Mouse (Mus musculus): ENCODE measurements around the gene Cox6b1. TPM values are rescaled to one million over a fixed set of nuclear protein-coding genes. Genes with fewer than 3 reads are reported as not detected.

The Cox6b1 gene
- polyA plus RNA-seq, 1 experiment from 2014 or later = 1,037 TPM

GRCm38 (mm10) chr7:30599933-30600353 lies 26.0 kb downstream of the Cox6b1 start:
- Histone ChIP-seq H3K36me3 (ENCODE audit: control insufficient read depth, insufficient read depth, low read length) (no peaks in the 10 kb centered on the region), H3K9me3 (replicated peaks; ENCODE audit: control insufficient read depth, low read length, poor library complexity, severe bottlenecking) (no peaks in the 10 kb centered on the region), H3K9ac (ENCODE audit: low read depth, low read length) (no peak overlapping the region), H3K27me3 (ENCODE audit: control insufficient read depth, insufficient read depth, low read depth, low read length) (no peaks in the 10 kb centered on the region), H3K4me3 (ENCODE audit: low read depth, low read length) (no peak overlapping the region), H3K4me1 (ENCODE audit: control insufficient read depth, insufficient read depth, low read length) (peaks cover 4% of the 10 kb centered on the region; the same call in 1 of the 2 replicates), H3K27ac (ENCODE audit: low read length) (no peak overlapping the region), H3K4me2 (ENCODE audit: low read length) (peak overlapping the region; percentile 32)
- peak; percentile 98 for ATAC-seq
- WGBS = under 1% methylated on average over 16 of the region's 16 CpGs

DNA sequence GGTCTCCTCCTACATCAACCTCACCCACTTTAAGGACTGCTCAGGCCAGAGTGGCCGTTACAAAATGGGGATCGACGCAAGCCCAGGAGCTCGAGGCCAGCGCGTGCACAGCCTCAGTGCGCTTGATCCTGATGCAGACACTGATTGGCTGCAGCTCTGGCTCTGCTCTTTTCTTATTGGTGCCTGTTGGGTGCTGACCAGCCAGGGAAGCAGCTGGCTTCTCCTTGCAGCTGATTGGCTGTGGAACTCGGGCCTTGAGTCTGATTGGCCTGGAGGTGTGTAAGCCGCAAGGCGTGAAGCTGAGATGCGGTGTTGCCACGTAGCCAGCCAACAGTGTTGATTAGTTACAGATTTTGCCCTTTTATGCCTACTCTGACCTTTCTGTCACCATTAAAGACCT lies 27.2 kb downstream of the Cox6b1 start, which contains the start of gene Zbtb32:
Gene Zbtb32, minus strand, starts transcription at position 124 of the 400 bp plus-strand sequence.
- no peaks in the 10 kb centered on the region for H3K36me3 ChIP-seq (ENCODE audit: control insufficient read depth, insufficient read depth, low read length)
- H3K9me3 ChIP-seq (replicated peaks; ENCODE audit: control insufficient read depth, low read length, poor library complexity, severe bottlenecking) = no peaks in the 10 kb centered on the region
- no peak within 1 kb of the TSS for H3K9ac ChIP-seq (ENCODE audit: low read depth, low read length)
- no peak within 1 kb of the TSS for H3K27ac ChIP-seq (ENCODE audit: low read length)
- ATAC-seq = no peak
- H3K4me1 ChIP-seq (ENCODE audit: control insufficient read depth, insufficient read depth, low read length) = peaks cover 4% of the 10 kb centered on the region; the same call in 1 of the 2 replicates
- H3K27me3 ChIP-seq (ENCODE audit: control insufficient read depth, insufficient read depth, low read depth, low read length) = no peaks in the 10 kb centered on the region
- no peak within 1 kb of the TSS for H3K4me3 ChIP-seq (ENCODE audit: low read depth, low read length)
- peak within 1 kb of the TSS; percentile 32 for H3K4me2 ChIP-seq (ENCODE audit: low read length)
- WGBS = 95% methylated on average over 12 of the region's 12 CpGs

GRCm38 (mm10) chr7:30596811-30597210 lies 29.1 kb downstream of the Cox6b1 start:
- no peak for ATAC-seq
- no peaks in the 10 kb centered on the region for H3K27me3 ChIP-seq (ENCODE audit: control insufficient read depth, insufficient read depth, low read depth, low read length)
- H3K9ac ChIP-seq (ENCODE audit: low read depth, low read length) = no peak overlapping the region
- no peak overlapping the region for H3K4me3 ChIP-seq (ENCODE audit: low read depth, low read length)
- no peak overlapping the region for H3K4me2 ChIP-seq (ENCODE audit: low read length)
- WGBS = 69% methylated on average over 5 of the region's 5 CpGs
- H3K27ac ChIP-seq (ENCODE audit: low read length) = no peak overlapping the region
- no peaks in the 10 kb centered on the region for H3K36me3 ChIP-seq (ENCODE audit: control insufficient read depth, insufficient read depth, low read length)
- no peaks in the 10 kb centered on the region for H3K9me3 ChIP-seq (replicated peaks; ENCODE audit: control insufficient read depth, low read length, poor library complexity, severe bottlenecking)
- H3K4me1 ChIP-seq (ENCODE audit: control insufficient read depth, insufficient read depth, low read length) = peaks cover 4% of the 10 kb centered on the region; the same call in 1 of the 2 replicates

DNA sequence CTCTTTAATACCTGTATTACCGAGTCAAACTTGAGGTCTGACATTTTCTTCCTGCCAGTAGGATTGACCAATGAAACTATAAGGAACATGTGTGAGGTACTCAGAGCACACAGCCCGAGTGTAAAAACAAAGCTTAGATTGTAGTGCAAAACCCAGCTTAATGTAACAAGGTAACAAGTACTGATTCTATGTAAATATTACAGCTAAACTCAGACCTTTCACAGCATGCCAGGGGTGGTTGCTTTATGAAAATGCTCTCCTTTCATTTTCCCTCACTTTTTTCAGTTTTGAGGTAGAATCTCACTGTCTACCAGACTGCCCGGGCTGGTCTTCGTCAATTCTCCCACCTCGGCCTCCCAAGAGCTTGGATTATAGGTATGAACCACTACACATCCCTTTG lies 29.9 kb downstream of the Cox6b1 start:
- Histone ChIP-seq H3K27ac (ENCODE audit: low read length) (no peak overlapping the region), H3K27me3 (ENCODE audit: control insufficient read depth, insufficient read depth, low read depth, low read length) (no peaks in the 10 kb centered on the region), H3K9ac (ENCODE audit: low read depth, low read length) (no peak overlapping the region), H3K9me3 (replicated peaks; ENCODE audit: control insufficient read depth, low read length, poor library complexity, severe bottlenecking) (no peaks in the 10 kb centered on the region), H3K4me2 (ENCODE audit: low read length) (no peak overlapping the region), H3K4me3 (ENCODE audit: low read depth, low read length) (no peak overlapping the region), H3K4me1 (ENCODE audit: control insufficient read depth, insufficient read depth, low read length) (peaks cover 4% of the 10 kb centered on the region; the same call in 1 of the 2 replicates), H3K36me3 (ENCODE audit: control insufficient read depth, insufficient read depth, low read length) (no peaks in the 10 kb centered on the region)
- ATAC-seq = no peak
- WGBS = 86% methylated on average over 5 of the region's 5 CpGs

DNA sequence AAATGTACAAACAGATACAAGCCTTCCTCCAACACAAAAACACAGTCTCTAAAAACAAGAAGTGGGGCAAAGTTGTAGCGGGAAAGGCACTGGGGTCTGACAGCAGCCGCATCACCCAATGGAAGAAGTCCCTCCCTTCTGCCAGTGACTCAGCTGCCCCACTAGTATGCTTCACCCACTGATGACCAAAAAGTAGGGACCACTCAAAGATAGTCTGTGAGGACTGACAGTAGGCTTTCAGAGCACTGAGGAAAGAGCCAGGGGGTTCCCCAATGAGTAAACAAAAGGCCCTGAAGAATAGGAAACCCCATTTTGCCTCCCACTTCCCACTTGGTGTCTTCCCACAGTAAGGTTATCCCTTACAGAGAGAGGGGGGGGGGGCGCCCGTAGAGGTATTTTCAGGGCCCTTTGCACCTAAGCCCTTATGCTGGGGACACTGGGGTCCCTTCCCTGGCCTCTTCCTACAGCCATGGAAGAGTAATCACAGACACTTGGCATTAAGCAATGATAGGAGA lies 31.4 kb downstream of the Cox6b1 start:
- H3K4me2 ChIP-seq (ENCODE audit: low read length) = no peak overlapping the region
- no peaks in the 10 kb centered on the region for H3K36me3 ChIP-seq (ENCODE audit: control insufficient read depth, insufficient read depth, low read length)
- no peak overlapping the region for H3K27ac ChIP-seq (ENCODE audit: low read length)
- no peak overlapping the region for H3K4me3 ChIP-seq (ENCODE audit: low read depth, low read length)
- WGBS = 59% methylated on average over 4 of the region's 4 CpGs
- ATAC-seq = no peak
- H3K9me3 ChIP-seq (replicated peaks; ENCODE audit: control insufficient read depth, low read length, poor library complexity, severe bottlenecking) = no peaks in the 10 kb centered on the region
- H3K4me1 ChIP-seq (ENCODE audit: control insufficient read depth, insufficient read depth, low read length) = peaks cover 6% of the 10 kb centered on the region
- H3K27me3 ChIP-seq (ENCODE audit: control insufficient read depth, insufficient read depth, low read depth, low read length) = no peaks in the 10 kb centered on the region
- no peak overlapping the region for H3K9ac ChIP-seq (ENCODE audit: low read depth, low read length)

GRCm38 (mm10) chr7:30593579-30594509 lies 32.1 kb downstream of the Cox6b1 start:
- 65% methylated on average over 10 of the region's 10 CpGs for WGBS
- Histone ChIP-seq H3K4me1 (ENCODE audit: control insufficient read depth, insufficient read depth, low read length) (peaks cover 5% of the 10 kb centered on the region), H3K4me3 (ENCODE audit: low read depth, low read length) (no peak overlapping the region), H3K4me2 (ENCODE audit: low read length) (no peak overlapping the region), H3K9me3 (replicated peaks; ENCODE audit: control insufficient read depth, low read length, poor library complexity, severe bottlenecking) (no peaks in the 10 kb centered on the region), H3K36me3 (ENCODE audit: control insufficient read depth, insufficient read depth, low read length) (no peaks in the 10 kb centered on the region), H3K27ac (ENCODE audit: low read length) (no peak overlapping the region), H3K27me3 (ENCODE audit: control insufficient read depth, insufficient read depth, low read depth, low read length) (no peaks in the 10 kb centered on the region), H3K9ac (ENCODE audit: low read depth, low read length) (no peak overlapping the region)
- ATAC-seq = no peak

DNA sequence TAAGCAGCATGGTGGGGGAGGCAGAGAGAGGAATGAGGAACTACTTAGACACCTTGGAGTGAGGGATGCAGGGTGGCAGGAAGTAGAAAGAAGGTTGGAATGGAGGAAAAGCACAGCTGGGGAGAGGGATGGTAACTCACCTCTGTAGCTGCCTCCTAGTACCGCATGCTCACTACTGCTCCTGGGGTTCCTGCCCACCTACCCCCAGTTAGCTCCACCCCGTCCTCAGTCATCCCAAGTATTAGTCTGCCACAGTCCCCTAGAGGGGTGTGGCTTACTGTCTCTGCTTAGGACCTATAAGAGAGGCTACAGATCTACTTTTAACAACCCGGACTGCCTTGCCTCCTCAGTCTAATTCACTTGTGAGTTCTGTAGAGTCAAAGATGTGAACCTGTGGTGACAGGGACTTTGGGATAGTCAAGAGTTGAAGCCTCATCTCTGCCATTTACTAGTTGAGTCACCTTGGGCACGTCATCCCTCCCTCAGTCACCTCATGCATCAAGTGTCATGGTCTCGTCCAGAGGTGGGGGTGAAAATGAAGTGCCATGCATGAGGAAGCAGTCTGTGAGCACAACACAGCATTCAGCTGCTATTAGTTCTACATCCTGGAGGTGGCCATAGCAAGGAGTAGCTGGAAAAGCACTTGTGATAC lies 33.1 kb downstream of the Cox6b1 start:
- H3K4me3 ChIP-seq (ENCODE audit: low read depth, low read length) = no peak overlapping the region
- no peak overlapping the region for H3K4me2 ChIP-seq (ENCODE audit: low read length)
- H3K9ac ChIP-seq (ENCODE audit: low read depth, low read length) = no peak overlapping the region
- no peaks in the 10 kb centered on the region for H3K27me3 ChIP-seq (ENCODE audit: control insufficient read depth, insufficient read depth, low read depth, low read length)
- H3K27ac ChIP-seq (ENCODE audit: low read length) = no peak overlapping the region
- peaks cover 5% of the 10 kb centered on the region for H3K4me1 ChIP-seq (ENCODE audit: control insufficient read depth, insufficient read depth, low read length)
- no peaks in the 10 kb centered on the region for H3K36me3 ChIP-seq (ENCODE audit: control insufficient read depth, insufficient read depth, low read length)
- WGBS = 58% methylated on average over 5 of the region's 5 CpGs
- no peaks in the 10 kb centered on the region for H3K9me3 ChIP-seq (replicated peaks; ENCODE audit: control insufficient read depth, low read length, poor library complexity, severe bottlenecking)
- ATAC-seq = no peak

- peaks cover 16% of the 10 kb centered on the region for H3K4me1 ChIP-seq (ENCODE audit: control insufficient read depth, insufficient read depth, low read length)
- no peak overlapping the region for H3K27ac ChIP-seq (ENCODE audit: low read length)
- no peak for ATAC-seq
- H3K9ac ChIP-seq (ENCODE audit: low read depth, low read length) = no peak overlapping the region
- WGBS = 15% methylated on average over 4 of the region's 4 CpGs
- H3K36me3 ChIP-seq (ENCODE audit: control insufficient read depth, insufficient read depth, low read length) = no peaks in the 10 kb centered on the region
- H3K9me3 ChIP-seq (replicated peaks; ENCODE audit: control insufficient read depth, low read length, poor library complexity, severe bottlenecking) = no peaks in the 10 kb centered on the region
- H3K27me3 ChIP-seq (ENCODE audit: control insufficient read depth, insufficient read depth, low read depth, low read length) = no peaks in the 10 kb centered on the region
- H3K4me3 ChIP-seq (ENCODE audit: low read depth, low read length) = no peak overlapping the region
- H3K4me2 ChIP-seq (ENCODE audit: low read length) = no peak overlapping the region
Measured at GRCm38 (mm10) chr7:30591605-30591951, 34.4 kb downstream of the Cox6b1 start.
